Mouse (Mus musculus) adrenal gland (tissue): ENCODE results near the gene Snrpg.

Experiments used
- intact Hi-C: fragments of 180-260 bp; cut with DNase I; formaldehyde crosslinking; loops from one replicate; pipeline ENCODE4 v1.15.1; 2025

Snrpg gene

GRCm38 (mm10) chr6:86397257-86397980, 26.3 kb downstream of the Snrpg start:
- intact Hi-C loops = loop anchor here (2.0 kb wide), 1 partner anchor 33 kb away; the partner anchor contains the start of gene Fam136a

GRCm38 (mm10) chr6:86398986-86399385, 27.9 kb downstream of the Snrpg start:
- intact Hi-C loops = no loop called here

GRCm38 (mm10) chr6:86399995-86400394, 28.9 kb downstream of the Snrpg start:
- intact Hi-C loops = no loop called here

- intact Hi-C loops = no loop called here
Observed at GRCm38 (mm10) chr6:86400972-86401371, 29.9 kb downstream of the Snrpg start.

GRCm38 (mm10) chr6:86402681-86403607, 31.8 kb downstream of the Snrpg start:
- intact Hi-C loops = no loop called here

GRCm38 (mm10) chr6:86403728-86404099, 32.6 kb downstream of the Snrpg start:
- intact Hi-C loops = no loop called here

- intact Hi-C loops = no loop called here
Observed at GRCm38 (mm10) chr6:86404100-86404861, 33.2 kb downstream of the Snrpg start, which contains the start of gene Tia1. Tia1 (plus strand) TSS chr6:86404219.

GRCm38 (mm10) chr6:86404996-86405395, 33.9 kb downstream of the Snrpg start:
- intact Hi-C loops = no loop called here

GRCm38 (mm10) chr6:86406306-86406705, 35.2 kb downstream of the Snrpg start:
- intact Hi-C loops = no loop called here

GRCm38 (mm10) chr6:86418711-86419110, 47.6 kb downstream of the Snrpg start:
- intact Hi-C loops = no loop called here

GRCm38 (mm10) chr6:86419239-86419638, 48.1 kb downstream of the Snrpg start:
- intact Hi-C loops = no loop called here

GRCm38 (mm10) chr6:86420491-86420890, 49.4 kb downstream of the Snrpg start:
- intact Hi-C loops = no loop called here

GRCm38 (mm10) chr6:86426358-86426757, 55.3 kb downstream of the Snrpg start, which contains the start of gene Gm44790:
Gm44790 (plus strand) TSS chr6:86426658.
- intact Hi-C loops = no loop called here
